In the genomic region with DNA sequence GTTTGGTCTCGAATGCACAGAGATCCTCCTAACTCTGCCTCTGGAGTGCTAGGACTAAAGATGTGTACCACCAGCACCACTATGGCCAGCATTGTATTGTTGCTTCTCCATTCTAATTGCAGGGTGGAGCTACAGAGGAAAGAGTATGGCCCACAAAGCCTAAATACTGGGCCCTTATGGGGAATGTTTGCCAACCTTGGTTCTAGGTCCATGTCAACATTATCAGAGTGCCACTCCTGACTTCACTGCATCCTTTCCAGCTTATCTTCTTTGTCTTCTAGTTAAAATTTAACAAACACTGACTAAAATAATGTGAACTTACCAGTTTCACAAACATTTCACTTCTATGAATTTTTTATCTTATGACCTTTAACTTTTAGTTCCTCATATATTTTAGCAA, we compare ENCODE assay signal across 18 mouse cellular contexts. TPM values are rescaled to one million over a fixed set of nuclear protein-coding genes. Genes with fewer than 3 reads are reported as not detected.
"Had no signal": no experiment of that assay in that cellular context is flagged by ENCODE, and none has a peak within 500 bp of the region (broad histone marks: within the 10 kb centered on the region; RNA-seq: fewer than 3 reads in every experiment).

No protein-coding gene starts in this region.

- H3K27ac ChIP-seq: hindbrain, embryonic 15.5 days; left cerebral cortex, adult 2 months; limb, embryonic 10.5 days; midbrain, embryonic 13.5 days; neural tube, embryonic 15.5 days had no signal

- H3K27me3 ChIP-seq: hindbrain, embryonic 15.5 days; midbrain, embryonic 13.5 days; neural tube, embryonic 15.5 days had no signal

- H3K9me3 ChIP-seq: hindbrain, embryonic 15.5 days; limb, embryonic 10.5 days; midbrain, embryonic 13.5 days; neural tube, embryonic 15.5 days had no signal

- H3K4me1 ChIP-seq: hindbrain, embryonic 15.5 days; limb, embryonic 10.5 days; midbrain, embryonic 13.5 days; neural tube, embryonic 15.5 days had no signal

- DNase-seq: kidney, adult 18-20 months; kidney, postnatal 10 days; lung, adult 18-20 months; right cerebral cortex, adult 18-20 months; spleen, adult 18-20 months; thymus, adult 18-20 months; thymus, postnatal 14 days had no signal

- ATAC-seq: midbrain, embryonic 13.5 days had no signal

- H3K9ac ChIP-seq: hindbrain, embryonic 15.5 days; midbrain, embryonic 13.5 days; neural tube, embryonic 15.5 days had no signal

- H3K4me3 ChIP-seq: hindbrain, embryonic 15.5 days; left cerebral cortex, adult 2 months; limb, embryonic 10.5 days; midbrain, embryonic 13.5 days; myocyte; neural tube, embryonic 15.5 days had no signal

- H3K4me2 ChIP-seq: hindbrain, embryonic 15.5 days; midbrain, embryonic 13.5 days; neural tube, embryonic 15.5 days had no signal

- H3K36me3 ChIP-seq: hindbrain, embryonic 15.5 days; limb, embryonic 10.5 days; midbrain, embryonic 13.5 days; neural tube, embryonic 15.5 days had no signal

RNA-seq across cellular contexts. Expression of a gene that starts 57.5 kb away (rescaled TPM):
- total RNA-seq: layer of hippocampus, postnatal 25 days; left cerebral cortex, adult 2 months; left cerebral cortex, postnatal 14 days; midbrain, postnatal 0 days had no signal
- polyA plus RNA-seq: limb, embryonic 10.5 days; limb, embryonic 14.5 days; midbrain, embryonic 13.5 days; midbrain, postnatal 0 days; myocyte; neural tube, embryonic 11.5 days; neural tube, embryonic 15.5 days had no signal
